Mouse (Mus musculus) liver, embryonic 14.5 days (tissue): ENCODE data around the gene Fam126b.

Experiments used
- CTCF ChIP-seq: IDR thresholded peaks from 2 replicates; pipeline ENCODE4 v1.5.1; 2016; ENCODE audit warnings: antibody characterized with exemption, low read depth, control low read depth
- EP300 ChIP-seq: IDR thresholded peaks from 2 replicates; pipeline ENCODE4 v1.6.1; 2016; ENCODE audit warnings: antibody characterized with exemption, low read depth

GRCm38 (mm10) chr1:58621251-58621650 is 35.1 kb upstream of the Fam126b start:
- TF ChIP-seq CTCF = no peak
- TF ChIP-seq EP300 = no peak
